Mouse (Mus musculus) myocyte (in vitro differentiated cells): ENCODE measurements at regions not wholly inside any gene's neighbourhood (a gene's known extent, or its start where the extent isn't known, plus 50 kb on each side); places are given as distances from the start of the nearest gene placed in this dataset.
A peak's percentile ranks its signal among the peaks of the same experiment; 100 is the strongest.

Experiments
- H3K27me3 ChIP-seq: one replicate; pipeline ENCODE4 v1.6.1; 2011; ENCODE audit not compliant: control insufficient read depth, insufficient read depth, insufficient read length
- H3K36me3 ChIP-seq: one replicate; pipeline ENCODE4 v1.6.1; 2011; ENCODE audit not compliant: control insufficient read depth, insufficient read depth
- H3K4me2 ChIP-seq: one replicate; pipeline ENCODE4 v1.6.1; 2011; ENCODE audit warnings: low read depth, control low read depth
- H3K4me3 ChIP-seq: one replicate; pipeline ENCODE4 v1.5.1; 2011; ENCODE audit warnings: mild to moderate bottlenecking, control low read depth, moderate library complexity
- H3K79me2 ChIP-seq: one replicate; pipeline ENCODE4 v1.6.1; 2011; ENCODE audit not compliant: control insufficient read depth, insufficient read depth
- H3ac ChIP-seq: one replicate; pipeline ENCODE4 v1.6.1; 2011; ENCODE audit not compliant: control insufficient read depth, insufficient read length
- CEBPB ChIP-seq: IDR thresholded peaks from 2 replicates; pipeline ENCODE4 v1.6.1; 2011; ENCODE audit warnings: mild to moderate bottlenecking, moderate library complexity; ENCODE audit not compliant: poor library complexity, insufficient read depth, severe bottlenecking
- E2F4 ChIP-seq: IDR thresholded peaks from one replicate; pipeline ENCODE4 v1.6.1; 2011; ENCODE audit warnings: mild to moderate bottlenecking, control low read depth, moderate library complexity; ENCODE audit not compliant: insufficient read depth
- MAX ChIP-seq: IDR thresholded peaks from one replicate; pipeline ENCODE4 v1.6.1; 2011; ENCODE audit warnings: low read depth, mild to moderate bottlenecking, control low read depth
- MYOD1 ChIP-seq, 3 experiments: IDR thresholded peaks; one replicate each; pipeline ENCODE4 v1.6.1; 2011; ENCODE audit warnings: control low read depth in 2 of 3, low read depth in 2 of 3, mild to moderate bottlenecking in 2 of 3, moderate library complexity in 1 of 3; ENCODE audit not compliant: insufficient read length in 2 of 3, control insufficient read depth in 1 of 3
- MYOG ChIP-seq, 3 experiments: IDR thresholded peaks; one replicate each; pipeline ENCODE4 v1.6.1; 2011; ENCODE audit warnings: control low read depth in 2 of 3, low read depth in 2 of 3, mild to moderate bottlenecking in 2 of 3; ENCODE audit not compliant: insufficient read length in 2 of 3, control insufficient read depth in 1 of 3, insufficient read depth in 1 of 3
- POLR2A ChIP-seq: IDR thresholded peaks from one replicate; pipeline ENCODE4 v1.6.1; 2011; ENCODE audit warnings: low read depth, mild to moderate bottlenecking, control low read depth, moderate library complexity; ENCODE audit not compliant: insufficient read length
- POLR2AphosphoS2 ChIP-seq: IDR thresholded peaks from one replicate; pipeline ENCODE4 v1.6.1; 2011; ENCODE audit warnings: low read depth, control low read depth; ENCODE audit not compliant: insufficient read length
- REST ChIP-seq: IDR thresholded peaks from one replicate; pipeline ENCODE4 v1.6.1; 2011; ENCODE audit warnings: mild to moderate bottlenecking, control low read depth, moderate library complexity; ENCODE audit not compliant: insufficient read depth, insufficient read length
- SRF ChIP-seq: IDR thresholded peaks from one replicate; pipeline ENCODE4 v1.6.1; 2011; ENCODE audit warnings: low read depth; ENCODE audit not compliant: control insufficient read depth, insufficient read length
- TCF12 ChIP-seq: IDR thresholded peaks from one replicate; pipeline ENCODE4 v1.6.1; 2011; ENCODE audit warnings: mild to moderate bottlenecking, control low read depth; ENCODE audit not compliant: poor library complexity, insufficient read depth, severe bottlenecking
- TCF3 ChIP-seq: IDR thresholded peaks from one replicate; pipeline ENCODE4 v1.6.1; 2011; ENCODE audit warnings: low read depth, control low read depth; ENCODE audit not compliant: insufficient read length
- USF1 ChIP-seq: IDR thresholded peaks from one replicate; pipeline ENCODE4 v1.6.1; 2011; ENCODE audit warnings: low read depth, mild to moderate bottlenecking, control low read depth, moderate library complexity

GRCm38 (mm10) chr4:95205372-95205771, 153.3 kb upstream of the Jun start:
- TF ChIP-seq TCF12 (no peak), POLR2A (no peak)
- H3K36me3 ChIP-seq: no peaks in the 10 kb centered on the region

DNA sequence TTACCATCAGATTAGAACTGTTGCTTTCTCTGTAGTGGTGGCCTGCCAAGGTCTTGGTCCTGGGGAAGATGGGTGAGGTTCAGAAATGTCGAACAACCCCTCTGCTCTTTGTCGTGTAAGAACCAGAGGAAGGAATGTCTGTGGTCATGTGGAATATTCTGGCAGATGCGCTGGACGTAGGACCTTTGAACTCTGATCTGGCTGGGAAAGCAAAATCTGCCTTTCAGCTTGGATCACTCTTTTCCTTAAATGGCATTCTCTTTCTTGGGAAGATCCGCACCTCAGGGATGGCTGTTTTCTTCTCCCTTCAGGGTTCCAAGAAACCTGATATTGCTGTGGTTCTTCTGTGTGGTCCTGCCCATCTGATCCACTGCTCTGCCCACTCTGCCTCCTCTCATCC, 155.8 kb upstream of the Jun start:
- H3K4me2 ChIP-seq: no peak overlapping the region
- H3ac ChIP-seq: no peak overlapping the region
- no peaks in the 10 kb centered on the region for H3K27me3 ChIP-seq
- TF ChIP-seq POLR2A: no peak
- peak; percentile 64 for TF ChIP-seq SRF
- no peaks in the 10 kb centered on the region for H3K79me2 ChIP-seq
- H3K36me3 ChIP-seq: no peaks in the 10 kb centered on the region
- no peak overlapping the region for H3K4me3 ChIP-seq

More at GRCm38 (mm10) chr4:95205372-95205771, 153.3 kb upstream of the Jun start:
- Histone ChIP-seq H3K79me2 (no peaks in the 10 kb centered on the region), H3K27me3 (no peaks in the 10 kb centered on the region), H3K4me3 (no peak overlapping the region), H3K4me2 (no peak overlapping the region), H3ac (no peak overlapping the region)

DNA sequence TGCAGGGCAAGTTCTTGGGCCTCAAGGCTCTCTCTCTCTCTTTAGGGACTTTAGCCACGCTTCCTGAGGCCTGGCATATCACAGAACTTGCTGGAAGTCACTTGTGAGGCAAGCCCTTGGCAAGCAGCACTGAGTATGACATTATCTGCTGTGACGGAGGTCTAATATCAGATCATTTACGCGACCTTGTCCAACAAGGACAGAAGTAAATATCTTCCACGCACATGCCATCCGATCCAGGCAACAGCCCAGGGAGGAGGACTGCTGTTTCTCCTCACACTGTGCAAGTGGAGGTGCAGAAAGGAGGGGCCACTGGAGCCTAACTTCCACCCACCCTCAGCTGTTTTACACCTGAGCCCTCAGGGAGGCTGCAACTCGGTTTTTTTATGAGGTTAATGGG, 156.8 kb upstream of the Jun start:
- H3K36me3 ChIP-seq: no peaks in the 10 kb centered on the region
- TF ChIP-seq USF1 (no peak), TCF3 (no peak), TCF12 (no peak), CEBPB (no peak), REST (no peak), MYOD1 (IDR thresholded peaks at IDR 0.05; ENCODE audit: control insufficient read depth in 1 of 3, insufficient read length in 2 of 3, low read depth in 2 of 3) (no peak), SRF (no peak), MYOG (IDR thresholded peaks at IDR 0.05; ENCODE audit: control insufficient read depth in 1 of 3, insufficient read depth in 1 of 3, insufficient read length in 2 of 3, low read depth in 2 of 3) (no peak), POLR2AphosphoS2 (no peak), E2F4 (no peak), MAX (no peak), POLR2A (no peak)
- H3ac ChIP-seq: no peak overlapping the region
- no peaks in the 10 kb centered on the region for H3K27me3 ChIP-seq
- H3K79me2 ChIP-seq: no peaks in the 10 kb centered on the region
- H3K4me3 ChIP-seq: no peak overlapping the region
- H3K4me2 ChIP-seq: no peak overlapping the region

DNA sequence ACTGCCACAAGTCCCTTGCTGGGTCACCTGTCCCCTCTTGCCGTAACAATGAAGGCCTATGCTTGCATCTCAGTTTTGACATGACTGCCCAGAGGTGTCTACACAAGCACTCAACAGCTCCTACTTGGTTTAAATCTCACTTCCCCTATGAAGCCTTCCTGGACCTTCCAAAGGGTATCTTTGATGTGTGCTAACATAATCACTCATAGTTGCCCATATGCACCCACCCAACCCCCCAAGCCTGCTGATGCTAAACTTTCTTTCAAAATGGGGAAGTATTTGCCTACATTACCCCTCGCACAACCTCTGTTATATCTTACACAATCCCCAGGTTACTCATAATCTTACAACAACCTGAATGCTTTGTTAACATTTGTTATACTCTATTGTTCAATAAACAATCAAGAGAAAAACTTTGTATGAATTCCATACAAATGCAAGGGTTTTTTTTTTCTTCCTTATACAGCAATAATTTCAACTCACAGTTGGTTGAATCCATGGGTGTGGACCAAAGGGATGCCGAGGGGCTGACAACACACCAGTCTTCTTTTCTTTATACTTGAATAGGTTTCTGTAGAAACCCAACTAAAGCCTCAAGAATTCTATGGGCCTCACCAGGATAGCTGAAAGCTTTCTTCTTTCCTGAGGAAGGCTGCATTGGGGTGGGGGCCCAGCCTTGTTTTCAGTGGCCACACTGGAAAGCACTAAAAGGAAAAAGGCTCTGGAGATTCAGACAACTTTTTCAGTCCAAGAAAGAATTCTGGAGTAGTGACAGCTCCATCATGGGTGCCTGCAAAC, 157.5 kb upstream of the Jun start:
- TF ChIP-seq POLR2A (no peak), MAX (no peak), REST (no peak), SRF (no peak), E2F4 (no peak), CEBPB (no peak), TCF12 (no peak), POLR2AphosphoS2 (no peak), MYOG (IDR thresholded peaks at IDR 0.05; ENCODE audit: control insufficient read depth in 1 of 3, insufficient read depth in 1 of 3, insufficient read length in 2 of 3, low read depth in 2 of 3) (no peak), MYOD1 (IDR thresholded peaks at IDR 0.05; ENCODE audit: control insufficient read depth in 1 of 3, insufficient read length in 2 of 3, low read depth in 2 of 3) (no peak), TCF3 (no peak), USF1 (no peak)
- H3ac ChIP-seq: no peak overlapping the region
- no peaks in the 10 kb centered on the region for H3K36me3 ChIP-seq
- H3K79me2 ChIP-seq: no peaks in the 10 kb centered on the region
- H3K4me2 ChIP-seq: no peak overlapping the region
- no peaks in the 10 kb centered on the region for H3K27me3 ChIP-seq
- H3K4me3 ChIP-seq: no peak overlapping the region

- Histone ChIP-seq H3K27me3 (no peaks in the 10 kb centered on the region), H3ac (no peak overlapping the region), H3K36me3 (no peaks in the 10 kb centered on the region), H3K79me2 (no peaks in the 10 kb centered on the region), H3K4me2 (no peak overlapping the region), H3K4me3 (no peak overlapping the region)
- no peak for TF ChIP-seq USF1
- no peak for TF ChIP-seq CEBPB
- no peak for TF ChIP-seq POLR2A
- no peak for TF ChIP-seq TCF3
- no peak for TF ChIP-seq MYOD1 (IDR thresholded peaks at IDR 0.05; ENCODE audit: control insufficient read depth in 1 of 3, insufficient read length in 2 of 3, low read depth in 2 of 3)
- TF ChIP-seq TCF12: no peak
- TF ChIP-seq POLR2AphosphoS2: no peak
- TF ChIP-seq SRF: no peak
- no peak for TF ChIP-seq MAX
- no peak for TF ChIP-seq MYOG (IDR thresholded peaks at IDR 0.05; ENCODE audit: control insufficient read depth in 1 of 3, insufficient read depth in 1 of 3, insufficient read length in 2 of 3, low read depth in 2 of 3)
- TF ChIP-seq E2F4: no peak
- TF ChIP-seq REST: no peak
These were observed 160.5 kb upstream of the Jun start for GRCm38 (mm10) chr4:95212561-95212960.
